In the genomic region with DNA sequence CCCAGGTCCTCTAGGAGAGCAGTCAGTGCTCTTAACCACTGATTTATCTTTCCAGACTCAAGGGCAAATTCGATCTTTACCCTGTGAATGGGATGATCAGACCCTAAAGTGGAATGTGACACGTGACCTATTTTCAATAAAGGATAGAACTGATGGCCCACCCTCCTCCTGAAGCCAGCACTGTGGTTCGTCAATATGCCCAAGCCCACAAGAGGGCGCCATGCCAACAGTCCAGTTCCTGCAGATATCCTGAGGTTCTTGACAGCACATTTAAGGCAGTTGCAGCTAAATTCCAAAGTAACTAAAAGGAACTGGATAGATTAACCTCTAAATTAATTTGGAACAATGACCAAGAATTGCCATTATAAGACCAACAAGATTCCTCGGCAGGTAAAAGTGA, we compare ENCODE assay signal across 9 mouse cellular contexts. TPM values are rescaled to one million over a fixed set of nuclear protein-coding genes. Genes with fewer than 3 reads are reported as not detected.
A peak's percentile ranks its signal among the peaks of the same experiment; 100 is the strongest.
DNase-seq lines count a peak whose midpoint lies in the region; ATAC-seq and TF ChIP-seq lines count a peak whose summit lies in the region.
"Had no signal": no experiment of that assay in that cellular context is flagged by ENCODE, and none has a peak within 500 bp of the region (broad histone marks: within the 10 kb centered on the region; RNA-seq: fewer than 3 reads in every experiment).

No protein-coding gene starts in this region.

- peak; percentile 74 for TF ChIP-seq CTCF in gastrocnemius, adult 2 months (IDR thresholded peaks at IDR 0.05)

- no peak for ATAC-seq in activated CD4-positive, CD25-positive, alpha-beta regulatory T cell, adult 4 months

- no peak overlapping the region for H3K27ac ChIP-seq in gastrocnemius, adult 2 months

- no peak overlapping the region for H3K4me3 ChIP-seq in gastrocnemius, adult 2 months

- intact Hi-C loops in gastrocnemius, adult 2 months (cut with DNase I) = loop anchor here (10.0 kb wide), 2 partner anchors 138 to 202 kb away; a partner anchor contains a TSS
- intact Hi-C loops in heart, postnatal 14 days (cut with DNase I) = no loop called here

- DNase-seq in gastrocnemius, adult 2 months = peak; percentile 75
- no peak for DNase-seq in gastrocnemius, postnatal 25 days
- DNase-seq in ovary, postnatal 10 days (ENCODE audit: low spot score) = peak; percentile 65
- no peak for DNase-seq in ovary, adult 18-20 months (ENCODE audit: low spot score)
- peak; percentile 77 for DNase-seq in adrenal gland, postnatal 10 days
- DNase-seq in heart, postnatal 14 days = peak; percentile 81 to 87
- peak; percentile 69 for DNase-seq in mesoderm, embryonic 11.5 days (ENCODE audit: low read depth, low spot score)

RNA-seq across cellular contexts. Expression of a gene that starts 3.5 kb away (rescaled TPM):
- total RNA-seq in gastrocnemius, adult 2 months (2021) = under 1 TPM; 0.15 to 0.70 TPM
- total RNA-seq in gastrocnemius, postnatal 25 days (2021) = 1 to 10 TPM; 2.1 to 2.2 TPM
- total RNA-seq in adrenal gland, postnatal 10 days (2021) = 10 to 100 TPM in 1 of 2 experiments, 1 to 10 TPM in 1; 9.5 to 10.3 TPM
- total RNA-seq in heart, postnatal 14 days (2021) = 10 to 100 TPM; 18.2 to 20.6 TPM
- not detected for polyA plus RNA-seq in activated CD4-positive, CD25-positive, alpha-beta regulatory T cell, adult 4 months (2017; shearing (Covaris generic))
- total RNA-seq: common myeloid progenitor, adult 5-6 weeks had no signal

RNA-seq across cellular contexts. Expression of a gene that starts 6.6 kb away (rescaled TPM):
- 100 to 1,000 TPM in 1 of 2 experiments, 10 to 100 TPM in 1; 86.9 to 109 TPM for total RNA-seq in gastrocnemius, adult 2 months (2021)
- total RNA-seq in gastrocnemius, postnatal 25 days (2021) = 10 to 100 TPM; 83.2 to 86.8 TPM
- total RNA-seq in adrenal gland, postnatal 10 days (2021) = 100 to 1,000 TPM; 111 to 120 TPM
- total RNA-seq in heart, postnatal 14 days (2021) = 100 to 1,000 TPM; 121 to 126 TPM
- polyA plus RNA-seq in activated CD4-positive, CD25-positive, alpha-beta regulatory T cell, adult 4 months (2017; shearing (Covaris generic)) = 10 to 100 TPM; 24.7 to 26.7 TPM

RNA-seq across cellular contexts. Expression of a gene that starts 24.9 kb away (rescaled TPM):
- 10 to 100 TPM; 10.6 to 10.8 TPM for total RNA-seq in gastrocnemius, adult 2 months (2021)
- 1 to 10 TPM; 7.9 to 9.7 TPM for total RNA-seq in gastrocnemius, postnatal 25 days (2021)
- 10 to 100 TPM; 15.2 to 19.1 TPM for total RNA-seq in adrenal gland, postnatal 10 days (2021)
- total RNA-seq in heart, postnatal 14 days (2021) = 10 to 100 TPM; 12.6 to 13.5 TPM
- polyA plus RNA-seq in activated CD4-positive, CD25-positive, alpha-beta regulatory T cell, adult 4 months (2017; shearing (Covaris generic)) = 10 to 100 TPM; 24.9 to 31.7 TPM

RNA-seq across cellular contexts. Expression of a gene that starts 27.0 kb away (rescaled TPM):
- total RNA-seq in gastrocnemius, adult 2 months (2021) = not detected
- total RNA-seq in gastrocnemius, postnatal 25 days (2021) = under 1 TPM in 1 of 2 experiments, not detected in 1; 0.38 TPM
- under 1 TPM in 1 of 2 experiments, not detected in 1; 0.15 TPM for total RNA-seq in adrenal gland, postnatal 10 days (2021)
- total RNA-seq in heart, postnatal 14 days (2021) = under 1 TPM; 0.05 to 0.07 TPM
- not detected for polyA plus RNA-seq in activated CD4-positive, CD25-positive, alpha-beta regulatory T cell, adult 4 months (2017; shearing (Covaris generic))
- total RNA-seq: common myeloid progenitor, adult 5-6 weeks had no signal

Comparison
In these comparisons a context has a peak if more than half of its experiments do, and no peak if none do; other contexts are left out.
1. DNase-seq: peak in gastrocnemius, adult 2 months (single experiment), ovary, postnatal 10 days (single experiment), adrenal gland, postnatal 10 days (single experiment), heart, postnatal 14 days (2 of 2) and mesoderm, embryonic 11.5 days (single experiment); none in gastrocnemius, postnatal 25 days (single experiment) and ovary, adult 18-20 months (single experiment).